Mouse (Mus musculus) hindbrain, postnatal 0 days (tissue): ENCODE measurements at regions not wholly inside any gene's neighbourhood (a gene's known extent, or its start where the extent isn't known, plus 50 kb on each side); places are given as distances from the start of the nearest gene placed in this dataset.

Experiments used
- ATAC-seq: fragments of 200-750 bp; cut with Nextera tagmentation; 2 replicates; pipeline ENCODE4 v1.8.0; 2017; ENCODE audit warnings: mild to moderate bottlenecking, moderate TSS enrichment, moderate library complexity
- DNase-seq: peaks from one replicate; pipeline ENCODE4 v3.0.0-alpha.2; 2015; ENCODE audit warnings: low spot score
- H3K27ac ChIP-seq: fragments of 300-500 bp; sonication (generic); 2 replicates; pipeline ENCODE4 v1.5.1; 2014; ENCODE audit warnings: mild to moderate bottlenecking
- H3K27me3 ChIP-seq: fragments of 300-500 bp; sonication (generic); 2 replicates; pipeline ENCODE4 v1.6.1; 2014; ENCODE audit warnings: low read length, mixed read lengths; ENCODE audit not compliant: insufficient read depth
- H3K36me3 ChIP-seq: fragments of 300-500 bp; sonication (generic); 2 replicates; pipeline ENCODE4 v1.6.1; 2014; ENCODE audit warnings: low read length, mixed read lengths; ENCODE audit not compliant: insufficient read depth
- H3K4me1 ChIP-seq: fragments of 300-500 bp; sonication (generic); 2 replicates; pipeline ENCODE4 v1.6.1; 2014; ENCODE audit warnings: antibody characterized with exemption, low read length, mixed read lengths; ENCODE audit not compliant: insufficient read depth
- H3K4me2 ChIP-seq: fragments of 300-500 bp; sonication (generic); 2 replicates; pipeline ENCODE4 v1.6.1; 2014; ENCODE audit warnings: low read depth, mild to moderate bottlenecking, low read length, moderate library complexity, mixed read lengths
- H3K4me3 ChIP-seq: fragments of 300-500 bp; sonication (generic); 2 replicates; pipeline ENCODE4 v1.5.1; 2014; ENCODE audit warnings: low read length
- H3K9ac ChIP-seq: fragments of 300-500 bp; sonication (generic); replicated peaks from 2 replicates; pipeline ENCODE4 v1.6.1; 2014; ENCODE audit warnings: mild to moderate bottlenecking, low read length, moderate library complexity, mixed read lengths
- H3K9me3 ChIP-seq: fragments of 300-500 bp; sonication (generic); 2 replicates; pipeline ENCODE4 v1.6.1; 2016; ENCODE audit warnings: low read length, mixed read lengths
- CTCF ChIP-seq: IDR thresholded peaks from 2 replicates; pipeline ENCODE4 v1.5.1; 2016; ENCODE audit warnings: antibody characterized with exemption, control low read depth, low read depth
- WGBS: fragments of 180-500 bp; shearing (Covaris S2); extraction: QIAGEN DNeasy Blood & Tissue Kit; methylation state at CpG from one replicate; pipeline ENCODE4 v1.1.7; 2014; 5-methylcytosine and 5-hydroxymethylcytosine counted together

GRCm38 (mm10) chr8:34363679-34364078 is 252.1 kb upstream of the Gm10131 start:
- no peaks in the 10 kb centered on the region for H3K36me3 ChIP-seq
- no peaks in the 10 kb centered on the region for H3K4me1 ChIP-seq
- 51% methylated on average over 13 of the region's 13 CpGs for WGBS
- H3K27me3 ChIP-seq = no peaks in the 10 kb centered on the region
- H3K9ac ChIP-seq = no peak overlapping the region
- no peak for TF ChIP-seq CTCF
- H3K4me3 ChIP-seq = no peak overlapping the region
- no peak overlapping the region for H3K27ac ChIP-seq
- peak overlapping the region; percentile 33; the same call in 1 of the 2 replicates for H3K4me2 ChIP-seq
- H3K9me3 ChIP-seq = no peaks in the 10 kb centered on the region
- no peak for ATAC-seq
- DNase-seq = no peak

GRCm38 (mm10) chr8:34363131-34363530 is 251.6 kb upstream of the Gm10131 start:
- Histone ChIP-seq H3K36me3 (no peaks in the 10 kb centered on the region), H3K27ac (no peak overlapping the region)

GRCm38 (mm10) chr8:34361377-34361776 is 249.8 kb upstream of the Gm10131 start:
- no peak overlapping the region for H3K9ac ChIP-seq
- no peaks in the 10 kb centered on the region for H3K27me3 ChIP-seq
- no peak for TF ChIP-seq CTCF
- no peak overlapping the region for H3K27ac ChIP-seq
- no peak for ATAC-seq
- H3K4me3 ChIP-seq = no peak overlapping the region
- H3K36me3 ChIP-seq = no peaks in the 10 kb centered on the region
- H3K4me2 ChIP-seq = no peak overlapping the region
- DNase-seq = no peak
- H3K4me1 ChIP-seq = no peaks in the 10 kb centered on the region
- WGBS = 75% methylated on average over 3 of the region's 3 CpGs
- no peaks in the 10 kb centered on the region for H3K9me3 ChIP-seq

More at GRCm38 (mm10) chr8:34363131-34363530, 251.6 kb upstream of the Gm10131 start:
- Histone ChIP-seq H3K9ac (no peak overlapping the region), H3K4me3 (no peak overlapping the region), H3K9me3 (no peaks in the 10 kb centered on the region), H3K4me2 (no peak overlapping the region), H3K4me1 (no peaks in the 10 kb centered on the region), H3K27me3 (no peaks in the 10 kb centered on the region)
- DNase-seq (no peak), ATAC-seq (no peak)
- WGBS = 27% methylated on average over 4 of the region's 4 CpGs
- no peak for TF ChIP-seq CTCF

GRCm38 (mm10) chr8:34359776-34360175 is 248.2 kb upstream of the Gm10131 start:
- no peaks in the 10 kb centered on the region for H3K9me3 ChIP-seq
- WGBS = 39% methylated on average over 2 of the region's 2 CpGs
- H3K9ac ChIP-seq = no peak overlapping the region
- DNase-seq (no peak), ATAC-seq (no peak)
- no peak overlapping the region for H3K27ac ChIP-seq
- no peak for TF ChIP-seq CTCF
- no peaks in the 10 kb centered on the region for H3K4me1 ChIP-seq
- no peak overlapping the region for H3K4me3 ChIP-seq
- no peaks in the 10 kb centered on the region for H3K27me3 ChIP-seq
- H3K4me2 ChIP-seq = no peak overlapping the region
- H3K36me3 ChIP-seq = no peaks in the 10 kb centered on the region

- Histone ChIP-seq H3K9me3 (no peaks in the 10 kb centered on the region), H3K4me2 (no peak overlapping the region), H3K4me3 (no peak overlapping the region), H3K27ac (no peak overlapping the region), H3K4me1 (peaks cover 8% of the 10 kb centered on the region; the same call in 1 of the 2 replicates), H3K36me3 (no peaks in the 10 kb centered on the region), H3K27me3 (no peaks in the 10 kb centered on the region), H3K9ac (no peak overlapping the region)
- DNase-seq (no peak), ATAC-seq (no peak)
- WGBS = 43% methylated on average over 13 of the region's 13 CpGs
- no peak for TF ChIP-seq CTCF
Measured at GRCm38 (mm10) chr8:34355059-34355458, 243.5 kb upstream of the Gm10131 start.

GRCm38 (mm10) chr8:34353140-34353855 is 241.8 kb upstream of the Gm10131 start:
- Histone ChIP-seq H3K9me3 (no peaks in the 10 kb centered on the region), H3K9ac (no peak overlapping the region), H3K4me2 (no peak overlapping the region), H3K36me3 (no peaks in the 10 kb centered on the region), H3K4me3 (no peak overlapping the region), H3K27me3 (no peaks in the 10 kb centered on the region), H3K4me1 (peaks cover 8% of the 10 kb centered on the region; the same call in 1 of the 2 replicates), H3K27ac (no peak overlapping the region)
- ATAC-seq (peak; percentile 47; the same call in 1 of the 2 replicates), DNase-seq (no peak)
- WGBS = 41% methylated on average over 6 of the region's 6 CpGs
- no peak for TF ChIP-seq CTCF

- H3K27me3 ChIP-seq = no peaks in the 10 kb centered on the region
- H3K27ac ChIP-seq = no peak overlapping the region
- H3K36me3 ChIP-seq = no peaks in the 10 kb centered on the region
- DNase-seq (no peak), ATAC-seq (no peak)
- no peaks in the 10 kb centered on the region for H3K9me3 ChIP-seq
- H3K9ac ChIP-seq = no peak overlapping the region
- H3K4me3 ChIP-seq = no peak overlapping the region
- H3K4me2 ChIP-seq = no peak overlapping the region
- no peaks in the 10 kb centered on the region for H3K4me1 ChIP-seq
- no peak for TF ChIP-seq CTCF
- 77% methylated on average over 4 of the region's 4 CpGs for WGBS
Measured at GRCm38 (mm10) chr8:34334851-34335250, 223.3 kb upstream of the Gm10131 start.
